Mouse (Mus musculus) kidney, embryonic 14.5 days (tissue): ENCODE measurements at regions not wholly inside any gene's neighbourhood (a gene's known extent, or its start where the extent isn't known, plus 50 kb on each side); places are given as distances from the start of the nearest gene placed in this dataset.

Experiments used
- ATAC-seq: fragments of 200-750 bp; cut with Nextera tagmentation; 2 replicates; pipeline ENCODE4 v1.8.0; 2017; ENCODE audit warnings: moderate number of reproducible peaks, mild to moderate bottlenecking, moderate TSS enrichment, moderate library complexity; ENCODE audit not compliant: low FRiP score, low TSS enrichment
- H3K27ac ChIP-seq: fragments of 300-500 bp; sonication (generic); 2 replicates; pipeline ENCODE4 v1.5.1; 2014; ENCODE audit warnings: low read depth, mild to moderate bottlenecking, low read length, moderate library complexity, mixed read lengths
- H3K27me3 ChIP-seq: fragments of 300-500 bp; sonication (generic); 2 replicates; pipeline ENCODE4 v1.6.1; 2014; ENCODE audit warnings: mild to moderate bottlenecking, low read length; ENCODE audit not compliant: control insufficient read depth, insufficient read depth
- H3K36me3 ChIP-seq: fragments of 300-500 bp; sonication (generic); 2 replicates; pipeline ENCODE4 v1.6.1; 2014; ENCODE audit warnings: low read length, mixed read lengths; ENCODE audit not compliant: control insufficient read depth, insufficient read depth
- H3K4me1 ChIP-seq: fragments of 300-500 bp; sonication (generic); 2 replicates; pipeline ENCODE4 v1.6.1; 2014; ENCODE audit warnings: low read length, mixed read lengths; ENCODE audit not compliant: control insufficient read depth, insufficient read depth
- H3K4me2 ChIP-seq: fragments of 300-500 bp; sonication (generic); replicated peaks from 2 replicates; pipeline ENCODE4 v1.6.1; 2014; ENCODE audit warnings: low read depth, mild to moderate bottlenecking, low read length
- H3K4me3 ChIP-seq: fragments of 300-500 bp; sonication (generic); 2 replicates; pipeline ENCODE4 v1.5.1; 2014; ENCODE audit warnings: mild to moderate bottlenecking, low read length
- H3K9ac ChIP-seq: fragments of 300-500 bp; sonication (generic); 2 replicates; pipeline ENCODE4 v1.6.1; 2014; ENCODE audit warnings: low read depth, mild to moderate bottlenecking, low read length, moderate library complexity
- H3K9me3 ChIP-seq: fragments of 300-500 bp; sonication (generic); 2 replicates; pipeline ENCODE4 v1.6.1; 2016; ENCODE audit warnings: low read length; ENCODE audit not compliant: control insufficient read depth
- WGBS: fragments of 180-500 bp; shearing (Covaris S2); extraction: QIAGEN DNeasy Blood & Tissue Kit; methylation state at CpG from one replicate; pipeline ENCODE4 v1.1.7; 2014; 5-methylcytosine and 5-hydroxymethylcytosine counted together

- no peaks in the 10 kb centered on the region for H3K36me3 ChIP-seq
- H3K9me3 ChIP-seq: no peaks in the 10 kb centered on the region
- peaks cover 39% of the 10 kb centered on the region for H3K4me1 ChIP-seq
- 41% methylated on average over 7 of the region's 7 CpGs for WGBS
- 0 out of 2 replicates have a peak overlapping the region, but pooled peaks have one; percentile 38 for H3K9ac ChIP-seq
- peak overlapping the region; percentile 32; the same call in 1 of the 2 replicates for H3K4me2 ChIP-seq
- peak overlapping the region; percentile 88 for H3K27ac ChIP-seq
- peak; percentile 41; the same call in 1 of the 2 replicates for ATAC-seq
- H3K4me3 ChIP-seq: no peak overlapping the region
- H3K27me3 ChIP-seq: no peaks in the 10 kb centered on the region
Measured at GRCm38 (mm10) chr14:25226840-25227506, 232.0 kb upstream of the Zmiz1 start.

DNA sequence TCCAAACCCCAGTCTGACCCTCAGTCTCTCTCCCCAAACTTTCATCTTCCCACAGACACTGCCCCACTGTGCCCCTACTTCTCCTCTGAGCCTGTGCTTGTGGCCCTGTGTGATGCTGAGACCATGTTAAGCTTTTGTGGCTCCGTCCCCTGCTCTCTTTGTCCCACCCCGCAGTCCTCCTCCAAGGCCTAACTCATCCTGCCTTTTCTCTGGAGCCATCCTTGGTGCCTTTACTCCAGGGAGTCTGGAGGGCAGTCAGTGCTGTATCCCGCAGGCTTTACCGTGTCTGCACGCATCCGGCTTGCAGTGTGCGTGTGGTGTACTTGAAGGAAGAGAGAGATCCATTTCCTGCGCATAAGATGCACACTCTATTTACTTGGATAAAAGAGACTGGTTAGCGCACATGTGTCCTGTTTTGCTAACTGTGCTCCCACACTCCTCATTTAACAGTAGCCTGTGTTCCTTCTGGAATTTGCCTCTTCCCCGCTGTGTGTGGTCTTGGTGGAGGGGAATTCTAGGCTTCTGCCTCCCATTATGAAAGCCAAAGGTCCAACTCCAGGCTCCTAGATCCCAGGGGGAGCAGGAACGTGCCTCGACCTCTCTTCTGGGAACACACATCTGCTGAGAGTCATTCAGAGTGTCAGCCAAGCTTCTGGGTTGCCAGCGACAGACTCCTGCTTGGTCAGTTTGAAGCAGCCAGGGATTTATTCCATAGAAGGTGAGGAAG, 230.5 kb upstream of the Zmiz1 start:
- H3K9ac ChIP-seq: no peak overlapping the region
- H3K36me3 ChIP-seq: no peaks in the 10 kb centered on the region
- WGBS: 80% methylated on average over 13 of the region's 13 CpGs
- no peak overlapping the region for H3K4me2 ChIP-seq
- H3K4me3 ChIP-seq: no peak overlapping the region
- no peaks in the 10 kb centered on the region for H3K27me3 ChIP-seq
- H3K9me3 ChIP-seq: no peaks in the 10 kb centered on the region
- no peak overlapping the region; the same call in 1 of the 2 replicates for H3K27ac ChIP-seq
- no peak for ATAC-seq
- H3K4me1 ChIP-seq: peaks cover 38% of the 10 kb centered on the region

GRCm38 (mm10) chr14:25229569-25229968, 229.4 kb upstream of the Zmiz1 start:
- Histone ChIP-seq H3K9me3 (no peaks in the 10 kb centered on the region), H3K9ac (no peak overlapping the region), H3K4me2 (no peak overlapping the region), H3K4me3 (no peak overlapping the region), H3K27ac (no peak overlapping the region; the same call in 1 of the 2 replicates), H3K36me3 (no peaks in the 10 kb centered on the region), H3K4me1 (peaks cover 35% of the 10 kb centered on the region), H3K27me3 (no peaks in the 10 kb centered on the region)
- no peak for ATAC-seq
- WGBS: 55% methylated on average over 6 of the region's 6 CpGs

DNA sequence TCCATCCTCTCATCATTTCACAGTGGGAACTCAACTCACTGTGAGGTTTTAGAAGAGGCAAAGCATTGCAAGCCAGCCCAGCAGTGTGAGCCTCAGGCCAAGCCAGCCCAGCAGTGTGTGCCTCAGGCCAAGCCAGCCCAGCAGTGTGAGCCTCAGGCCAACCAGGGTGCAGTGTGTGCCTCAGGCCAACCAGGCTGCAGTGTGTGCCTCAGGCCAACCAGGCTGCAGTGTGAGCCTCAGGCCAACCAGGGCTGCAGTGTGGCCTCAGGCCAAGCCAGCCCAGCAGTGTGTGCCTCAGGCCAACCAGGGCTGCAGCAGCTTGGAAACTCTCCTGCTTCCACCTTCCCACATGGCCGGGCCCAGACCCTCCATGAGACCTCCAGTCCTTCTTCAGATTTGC, 227.1 kb upstream of the Zmiz1 start:
- Histone ChIP-seq H3K36me3 (no peaks in the 10 kb centered on the region), H3K9ac (no peak overlapping the region), H3K4me3 (no peak overlapping the region), H3K27me3 (no peaks in the 10 kb centered on the region), H3K27ac (no peak overlapping the region), H3K4me1 (peaks cover 26% of the 10 kb centered on the region), H3K4me2 (no peak overlapping the region), H3K9me3 (no peaks in the 10 kb centered on the region)
- WGBS: 54% methylated on average over 1 of the region's 1 CpGs
- ATAC-seq: peak; percentile 66

DNA sequence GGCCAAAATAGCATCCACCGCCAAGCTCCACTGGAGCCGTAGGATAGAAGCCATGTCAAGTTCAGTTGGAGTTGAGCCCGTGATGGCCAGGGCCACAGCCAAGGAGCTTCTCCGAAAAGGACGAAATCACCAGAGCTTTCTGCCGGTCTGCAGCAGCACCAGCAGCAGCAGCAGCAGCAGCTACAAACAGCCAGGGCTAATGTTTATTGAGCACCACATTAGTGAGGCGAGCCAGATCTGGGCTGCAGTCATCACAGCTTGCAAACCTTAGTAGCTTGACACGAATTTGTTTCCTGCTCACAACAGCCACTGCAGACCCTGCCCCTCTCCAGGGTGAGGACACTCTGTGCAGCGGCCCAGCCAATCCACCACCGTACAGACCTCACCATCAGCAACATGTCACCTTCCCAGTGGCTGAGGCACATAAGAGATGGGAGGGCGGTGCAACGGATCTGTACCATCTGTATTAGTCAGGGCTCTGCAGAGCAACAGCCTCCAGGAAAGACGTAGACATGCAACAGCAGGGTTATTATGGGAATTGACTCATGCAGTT, 222.5 kb upstream of the Zmiz1 start:
- Histone ChIP-seq H3K27ac (no peak overlapping the region), H3K4me3 (no peak overlapping the region), H3K36me3 (no peaks in the 10 kb centered on the region), H3K9me3 (no peaks in the 10 kb centered on the region), H3K27me3 (no peaks in the 10 kb centered on the region), H3K4me1 (0 out of 2 replicates have a peak, but pooled peaks cover 10% of the 10 kb centered on the region), H3K4me2 (no peak overlapping the region), H3K9ac (no peak overlapping the region)
- no peak for ATAC-seq
- WGBS: 76% methylated on average over 13 of the region's 13 CpGs

DNA sequence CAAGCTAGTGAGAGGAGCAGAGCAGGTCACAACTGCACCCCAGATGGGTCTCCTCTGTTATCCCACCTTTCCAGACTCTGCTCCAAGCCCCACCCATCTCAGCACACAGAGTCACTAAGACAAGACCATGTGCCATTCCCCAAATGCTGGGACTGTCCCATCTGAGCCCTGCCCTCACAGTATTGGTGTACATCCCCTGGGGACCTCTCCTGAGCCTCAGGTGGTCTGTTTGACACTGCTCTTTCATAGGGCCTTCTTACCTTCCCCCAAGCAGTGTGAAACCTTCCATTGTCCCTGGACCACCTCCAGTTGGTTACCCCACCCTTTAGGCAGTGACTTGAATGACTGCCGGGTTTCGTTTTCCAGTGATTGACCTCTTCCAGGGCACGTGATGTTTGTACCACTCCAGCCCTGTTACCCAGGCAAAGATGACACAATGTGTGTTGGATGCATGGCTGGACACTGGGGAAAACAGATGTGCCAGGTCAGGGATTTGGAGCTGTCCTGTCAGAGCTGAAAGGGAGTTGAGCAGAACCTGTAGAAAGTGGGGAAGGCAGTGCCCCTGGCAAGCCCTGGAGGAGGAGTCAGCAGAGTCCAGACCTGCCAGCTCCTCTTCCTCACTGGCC, 219.5 kb upstream of the Zmiz1 start:
- Histone ChIP-seq H3K4me1 (peaks cover 21% of the 10 kb centered on the region), H3K9ac (no peak overlapping the region), H3K4me2 (no peak overlapping the region), H3K27me3 (no peaks in the 10 kb centered on the region), H3K4me3 (no peak overlapping the region), H3K9me3 (no peaks in the 10 kb centered on the region), H3K27ac (no peak overlapping the region), H3K36me3 (no peaks in the 10 kb centered on the region)
- ATAC-seq: peak; percentile 40; the same call in 1 of the 2 replicates
- 18% methylated on average over 3 of the region's 3 CpGs for WGBS

DNA sequence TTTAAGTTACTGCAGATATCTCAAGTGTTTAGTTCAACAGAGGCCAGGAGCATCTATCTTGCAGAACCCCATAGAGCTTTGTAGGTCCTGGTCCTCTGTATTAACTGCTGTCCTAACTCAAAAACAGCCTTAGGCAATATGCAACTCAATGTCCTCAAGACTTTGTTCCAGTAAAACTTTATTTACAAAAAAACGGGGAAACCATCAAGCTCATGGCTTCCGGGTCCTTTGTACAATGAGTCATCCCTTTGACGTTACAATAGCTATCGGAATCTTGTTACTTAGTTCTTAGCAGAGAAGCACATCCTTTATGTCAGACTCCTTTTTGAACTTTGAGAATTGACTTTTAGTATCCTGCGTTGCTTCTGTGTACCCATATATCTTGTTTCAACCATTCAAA, 216.2 kb upstream of the Zmiz1 start:
- no peak overlapping the region for H3K4me3 ChIP-seq
- ATAC-seq: no peak
- H3K27me3 ChIP-seq: no peaks in the 10 kb centered on the region
- 0 out of 2 replicates have a peak overlapping the region, but pooled peaks have one; percentile 15 for H3K4me2 ChIP-seq
- no peak overlapping the region for H3K27ac ChIP-seq
- no peak overlapping the region for H3K9ac ChIP-seq
- no peaks in the 10 kb centered on the region for H3K36me3 ChIP-seq
- WGBS: 43% methylated on average over 5 of the region's 5 CpGs
- H3K9me3 ChIP-seq: no peaks in the 10 kb centered on the region
- peaks cover 18% of the 10 kb centered on the region for H3K4me1 ChIP-seq

DNA sequence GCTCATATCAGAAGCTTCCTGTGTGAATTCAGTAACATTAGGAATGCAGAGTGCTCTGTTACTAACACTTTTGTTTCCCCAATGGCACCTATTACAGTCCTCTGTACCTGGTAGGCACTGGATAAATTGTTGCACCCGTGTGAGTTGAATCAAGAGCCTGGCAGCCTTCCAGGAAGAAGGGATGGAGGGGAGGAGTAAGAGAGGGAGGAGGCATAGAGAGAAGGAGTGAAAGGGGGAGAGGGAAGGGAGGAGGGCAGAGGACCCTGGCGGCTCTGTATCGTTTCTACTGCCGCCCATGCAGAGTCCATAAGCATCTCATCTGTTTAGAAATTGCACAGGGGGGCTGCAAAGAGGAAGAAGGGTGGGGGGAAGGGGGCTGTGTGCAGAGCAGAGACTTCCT, 215.7 kb upstream of the Zmiz1 start:
- 4% methylated on average over 4 of the region's 4 CpGs for WGBS
- H3K27ac ChIP-seq: no peak overlapping the region

More for the DNA sequence above, 215.7 kb upstream of the Zmiz1 start:
- Histone ChIP-seq H3K4me3 (no peak overlapping the region), H3K4me1 (peaks cover 18% of the 10 kb centered on the region), H3K9me3 (no peaks in the 10 kb centered on the region), H3K27me3 (no peaks in the 10 kb centered on the region), H3K36me3 (no peaks in the 10 kb centered on the region), H3K9ac (no peak overlapping the region), H3K4me2 (0 out of 2 replicates have a peak overlapping the region, but pooled peaks have one; percentile 15)
- ATAC-seq: peak; percentile 18; the same call in 1 of the 2 replicates
